Mouse (Mus musculus) lung, embryonic 16.5 days (tissue): ENCODE data around the gene Kpna6. TPM values are rescaled to one million over a fixed set of nuclear protein-coding genes. Genes with fewer than 3 reads are reported as not detected.

Experiments used
- ATAC-seq: fragments of 200-750 bp; cut with Nextera tagmentation; 2 replicates; pipeline ENCODE4 v1.8.0; 2017; ENCODE audit warnings: low read depth, mild to moderate bottlenecking, moderate library complexity
- H3K27ac ChIP-seq: fragments of 300-500 bp; sonication (generic); 2 replicates; pipeline ENCODE4 v1.5.1; 2014; ENCODE audit warnings: mild to moderate bottlenecking, control low read depth, low read length
- H3K27me3 ChIP-seq: fragments of 300-500 bp; sonication (generic); 2 replicates; pipeline ENCODE4 v1.6.1; 2014; ENCODE audit warnings: low read depth, low read length, mixed read lengths; ENCODE audit not compliant: control insufficient read depth, insufficient read depth
- H3K36me3 ChIP-seq: fragments of 300-500 bp; sonication (generic); 2 replicates; pipeline ENCODE4 v1.6.1; 2014; ENCODE audit warnings: low read length; ENCODE audit not compliant: control insufficient read depth, insufficient read depth
- H3K4me1 ChIP-seq: fragments of 300-500 bp; sonication (generic); replicated peaks from 2 replicates; pipeline ENCODE4 v1.6.1; 2014; ENCODE audit warnings: low read length, mixed read lengths; ENCODE audit not compliant: control insufficient read depth, insufficient read depth
- H3K4me2 ChIP-seq: fragments of 300-500 bp; sonication (generic); 2 replicates; pipeline ENCODE4 v1.6.1; 2014; ENCODE audit warnings: low read depth, low read length, control low read depth
- H3K4me3 ChIP-seq: fragments of 300-500 bp; sonication (generic); 2 replicates; pipeline ENCODE4 v1.5.1; 2014; ENCODE audit warnings: mild to moderate bottlenecking, low read length, control low read depth
- H3K9ac ChIP-seq: fragments of 300-500 bp; sonication (generic); 2 replicates; pipeline ENCODE4 v1.6.1; 2014; ENCODE audit warnings: low read length, control low read depth
- H3K9me3 ChIP-seq: fragments of 300-500 bp; sonication (generic); 2 replicates; pipeline ENCODE4 v1.6.1; 2016; ENCODE audit warnings: low read length; ENCODE audit not compliant: control insufficient read depth
- WGBS: fragments of 180-500 bp; shearing (Covaris S2); extraction: QIAGEN DNeasy Blood & Tissue Kit; methylation state at CpG from one replicate; pipeline ENCODE4 v1.1.7; 2014; 5-methylcytosine and 5-hydroxymethylcytosine counted together
- polyA plus RNA-seq: library from polyadenylated mRNA; unstranded; fragments of >200 nt; fragmentation: Nextera tagmentation; extraction: Ambion mirVana; gene quantifications from 2 replicates; pipeline ENCODE4 v1.2.1, GENCODE M21; 2015

Gene Kpna6
- polyA plus RNA-seq, 1 experiment from 2014 or later, result 18.2 TPM

GRCm38 (mm10) chr4:129662255-129662813, 10.2 kb downstream of the Kpna6 start:
- Histone ChIP-seq H3K9me3 (no peaks in the 10 kb centered on the region), H3K4me1 (no peaks in the 10 kb centered on the region), H3K4me2 (no peak overlapping the region), H3K4me3 (no peak overlapping the region), H3K9ac (no peak overlapping the region), H3K27ac (no peak overlapping the region), H3K36me3 (peaks cover 14% of the 10 kb centered on the region), H3K27me3 (no peaks in the 10 kb centered on the region)
- ATAC-seq, result no peak
- 71% methylated on average over 3 of the region's 3 CpGs for WGBS

- peaks cover 19% of the 10 kb centered on the region for H3K36me3 ChIP-seq
- 90% methylated on average over 3 of the region's 3 CpGs for WGBS
These were observed 11.0 kb downstream of the Kpna6 start for GRCm38 (mm10) chr4:129661584-129661983.

GRCm38 (mm10) chr4:129654770-129655169, 17.8 kb downstream of the Kpna6 start:
- Histone ChIP-seq H3K9me3 (no peaks in the 10 kb centered on the region), H3K4me3 (no peak overlapping the region), H3K36me3 (peaks cover 55% of the 10 kb centered on the region), H3K4me2 (no peak overlapping the region), H3K9ac (no peak overlapping the region), H3K27ac (no peak overlapping the region), H3K27me3 (no peaks in the 10 kb centered on the region), H3K4me1 (no peaks in the 10 kb centered on the region)
- ATAC-seq, result no peak
- 90% methylated on average over 14 of the region's 14 CpGs for WGBS

More at GRCm38 (mm10) chr4:129661584-129661983, 11.0 kb downstream of the Kpna6 start:
- Histone ChIP-seq H3K4me2 (no peak overlapping the region), H3K4me3 (no peak overlapping the region), H3K9ac (no peak overlapping the region), H3K27me3 (no peaks in the 10 kb centered on the region), H3K9me3 (no peaks in the 10 kb centered on the region), H3K4me1 (no peaks in the 10 kb centered on the region), H3K27ac (no peak overlapping the region)
- no peak for ATAC-seq

GRCm38 (mm10) chr4:129650359-129650758, 22.2 kb downstream of the Kpna6 start:
- Histone ChIP-seq H3K27ac (no peak overlapping the region), H3K4me2 (no peak overlapping the region), H3K9me3 (no peaks in the 10 kb centered on the region), H3K9ac (no peak overlapping the region), H3K4me3 (no peak overlapping the region), H3K4me1 (no peaks in the 10 kb centered on the region), H3K36me3 (peaks cover 52% of the 10 kb centered on the region), H3K27me3 (no peaks in the 10 kb centered on the region)
- 92% methylated on average over 8 of the region's 8 CpGs for WGBS
- ATAC-seq, result no peak

- ATAC-seq, result no peak
- H3K4me3 ChIP-seq, result no peak overlapping the region
- no peak overlapping the region for H3K27ac ChIP-seq
- WGBS, result 82% methylated on average over 1 of the region's 1 CpGs
- no peak overlapping the region for H3K4me2 ChIP-seq
- H3K9ac ChIP-seq, result no peak overlapping the region
- no peaks in the 10 kb centered on the region for H3K9me3 ChIP-seq
- H3K36me3 ChIP-seq, result peaks cover 39% of the 10 kb centered on the region
- H3K4me1 ChIP-seq, result no peaks in the 10 kb centered on the region
- H3K27me3 ChIP-seq, result no peaks in the 10 kb centered on the region
These were observed 23.9 kb downstream of the Kpna6 start for GRCm38 (mm10) chr4:129648656-129649055.

GRCm38 (mm10) chr4:129645204-129645603, 27.4 kb downstream of the Kpna6 start:
- peaks cover 18% of the 10 kb centered on the region for H3K36me3 ChIP-seq
- no peaks in the 10 kb centered on the region for H3K9me3 ChIP-seq
- H3K4me3 ChIP-seq, result no peak overlapping the region
- ATAC-seq, result no peak
- WGBS, result 86% methylated on average over 6 of the region's 6 CpGs
- H3K27ac ChIP-seq, result no peak overlapping the region
- no peak overlapping the region for H3K4me2 ChIP-seq
- no peak overlapping the region for H3K9ac ChIP-seq
- H3K4me1 ChIP-seq, result peaks cover 2% of the 10 kb centered on the region
- no peaks in the 10 kb centered on the region for H3K27me3 ChIP-seq

- peaks cover 17% of the 10 kb centered on the region for H3K4me1 ChIP-seq
- peak overlapping the region; percentile 32; the same call in 1 of the 2 replicates for H3K9ac ChIP-seq
- H3K4me3 ChIP-seq, result no peak overlapping the region
- H3K27ac ChIP-seq, result peak overlapping the region; percentile 55
- no peaks in the 10 kb centered on the region for H3K9me3 ChIP-seq
- 37% methylated on average over 5 of the region's 5 CpGs for WGBS
- no peaks in the 10 kb centered on the region for H3K27me3 ChIP-seq
- peaks cover 17% of the 10 kb centered on the region for H3K36me3 ChIP-seq
- ATAC-seq, result no peak
- peak overlapping the region; percentile 39 for H3K4me2 ChIP-seq
These were observed 30.8 kb downstream of the Kpna6 start for GRCm38 (mm10) chr4:129641756-129642155.

GRCm38 (mm10) chr4:129640638-129641467, 31.7 kb downstream of the Kpna6 start, which contains the start of gene Txlna:
TSS of gene Txlna (minus strand) at chr4:129641065.
- peak within 1 kb of the TSS; percentile 84 for H3K9ac ChIP-seq
- peak within 1 kb of the TSS; percentile 77 for H3K4me2 ChIP-seq
- peak; percentile 95 for ATAC-seq
- no peaks in the 10 kb centered on the region for H3K27me3 ChIP-seq
- peak within 1 kb of the TSS; percentile 98 for H3K27ac ChIP-seq
- H3K9me3 ChIP-seq, result no peaks in the 10 kb centered on the region
- H3K4me3 ChIP-seq, result peak within 1 kb of the TSS; percentile 72
- under 1% methylated on average over 60 of the region's 60 CpGs for whole genome bisulfite sequencing
- peaks cover 17% of the 10 kb centered on the region for H3K4me1 ChIP-seq
- H3K36me3 ChIP-seq, result peaks cover 25% of the 10 kb centered on the region

GRCm38 (mm10) chr4:129640101-129640637, 32.4 kb downstream of the Kpna6 start:
- WGBS, result under 1% methylated on average over 17 of the region's 17 CpGs
- Histone ChIP-seq H3K4me2 (peak overlapping the region; percentile 77), H3K4me1 (peaks cover 17% of the 10 kb centered on the region), H3K4me3 (peak overlapping the region; percentile 72), H3K9me3 (no peaks in the 10 kb centered on the region), H3K9ac (peak overlapping the region; percentile 84), H3K27me3 (no peaks in the 10 kb centered on the region), H3K27ac (peak overlapping the region; percentile 98), H3K36me3 (peaks cover 27% of the 10 kb centered on the region)
- 0 out of 2 replicates have a peak, but pooled peaks have one; percentile 13 for ATAC-seq
